ENCODE assay signal across 20 mouse cellular contexts in the genomic region with DNA sequence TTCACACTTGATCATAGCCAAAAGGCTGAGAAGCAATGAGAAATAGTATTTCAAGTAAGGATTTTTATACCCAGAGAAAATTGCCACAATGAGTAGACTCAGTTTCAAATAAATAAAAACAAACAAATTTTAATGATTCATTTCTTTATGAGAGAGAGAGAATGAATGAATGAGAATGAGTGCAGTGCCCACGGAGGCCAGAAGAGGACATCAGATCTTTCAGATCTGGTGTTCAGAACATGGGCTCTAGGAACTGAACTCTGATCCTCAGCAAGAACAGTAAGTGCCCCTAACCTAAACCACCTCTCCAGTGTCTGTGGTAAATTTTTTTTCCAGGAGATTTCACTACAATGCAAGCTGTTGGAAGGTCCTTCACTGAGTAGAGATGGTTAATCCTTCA.
DNase-seq lines count a peak whose midpoint lies in the region; ATAC-seq and TF ChIP-seq lines count a peak whose summit lies in the region.
"Had no signal": no experiment of that assay in that cellular context is flagged by ENCODE, and none has a peak within 500 bp of the region (broad histone marks: within the 10 kb centered on the region; RNA-seq: fewer than 3 reads in every experiment).

No protein-coding gene starts in this region.

- H3K79me2 ChIP-seq in CH12.LX (replicated peaks; ENCODE audit: control insufficient read depth, extremely low read depth, insufficient read depth, poor library complexity, severe bottlenecking) (no peaks in the 10 kb centered on the region), MEL (ENCODE audit: control insufficient read depth, insufficient read depth, low read length, poor library complexity) (no peaks in the 10 kb centered on the region)

- no peak overlapping the region for H3K27ac ChIP-seq in CH12.LX (ENCODE audit: insufficient read depth, low read depth)
- no peak overlapping the region for H3K27ac ChIP-seq in MEL (ENCODE audit: control insufficient read depth, low read depth, low read length)

- dilution Hi-C loops in CH12.LX (cut with MboI; ENCODE audit: extremely low pct_ligation_motif_present, extremely low pct_unique_long_range_greater_than_20kb, low sequenced_read_pairs): no loop called here

- TF ChIP-seq RAD21 in CH12.LX (IDR thresholded peaks at IDR 0.05; ENCODE audit: low read depth, low read length) (peak; percentile 49), MEL (IDR thresholded peaks at IDR 0.05; ENCODE audit: low read depth, low read length) (peak; percentile 40)

- H3K36me3 ChIP-seq in CH12.LX (replicated peaks in 1 of 2; ENCODE audit: control insufficient read depth in 1 of 2, insufficient read depth in 1 of 2, low read length in 1 of 2) (no peaks in the 10 kb centered on the region), MEL (ENCODE audit: control insufficient read depth in 1 of 2, insufficient read depth in 2 of 2, low read length in 2 of 2) (no peaks in the 10 kb centered on the region)
- H3K36me3 ChIP-seq: G1E had no signal

- H3K9me3 ChIP-seq in CH12.LX (replicated peaks; ENCODE audit: low read length) (peaks cover 3% of the 10 kb centered on the region), MEL (replicated peaks; ENCODE audit: insufficient read depth, low read length) (no peaks in the 10 kb centered on the region)
- H3K9me3 ChIP-seq: G1E had no signal

- H3K4me3 ChIP-seq in CH12.LX (replicated peaks in 1 of 3; ENCODE audit: low read depth in 2 of 3, low read length in 2 of 3, poor library complexity in 1 of 3): no peak overlapping the region
- H3K4me3 ChIP-seq in MEL (ENCODE audit: control insufficient read depth in 1 of 2, insufficient read depth in 1 of 2, low read depth in 2 of 2, low read length in 2 of 2): no peak overlapping the region

- no peaks in the 10 kb centered on the region for H3K27me3 ChIP-seq in CH12.LX (replicated peaks)
- H3K27me3 ChIP-seq in MEL (ENCODE audit: control insufficient read depth in 1 of 2, insufficient read depth in 2 of 2, low read length in 2 of 2): no peaks in the 10 kb centered on the region
- H3K27me3 ChIP-seq: Patski had no signal

- H3K4me1 ChIP-seq in CH12.LX (ENCODE audit: control insufficient read depth in 1 of 2, insufficient read depth in 2 of 2): peaks cover 2 to 6% of the 10 kb centered on the region in 2 experiments; a peak in 1 of 4 replicates
- H3K4me1 ChIP-seq in MEL (ENCODE audit: control insufficient read depth in 1 of 2, insufficient read depth in 2 of 2, low read length in 2 of 2): no peaks in the 10 kb centered on the region

- no peak for ATAC-seq in granulocyte monocyte progenitor cell, adult 5-6 weeks (replicated peaks; ENCODE audit: poor library complexity, severe bottlenecking)
- ATAC-seq: activated CD4-positive, CD25-positive, alpha-beta regulatory T cell, adult 4 months; CD4-positive, CD25-positive, alpha-beta regulatory T cell, adult 4 months; Patski had no signal

- no peak for TF ChIP-seq EP300 in CH12.LX (IDR thresholded peaks at IDR 0.05; ENCODE audit: low read length)
- TF ChIP-seq EP300 in MEL (IDR thresholded peaks at IDR 0.05; ENCODE audit: low read depth in 1 of 2, low read length in 2 of 2): no peak

- in situ Hi-C loops in CH12.LX (cut with MboI; ENCODE audit: low pct_ligation_motif_present, low pct_unique_long_range_greater_than_20kb, low sequenced_read_pairs): no loop called here

- peak in 1 of 2 experiments; percentile 48; a peak in 2 of 4 replicates for TF ChIP-seq CTCF in CH12.LX (conservative IDR thresholded peaks at IDR 0.05 in 1 of 2, IDR thresholded peaks at IDR 0.05 in 1 of 2; ENCODE audit: low read depth in 2 of 2, low read length in 2 of 2)
- peak in 1 of 3 experiments; percentile 38; a peak in 2 of 6 replicates for TF ChIP-seq CTCF in MEL (IDR thresholded peaks at IDR 0.05 in 2 of 3, conservative IDR thresholded peaks at IDR 0.05 in 1 of 3; ENCODE audit: control insufficient read depth in 1 of 3, insufficient read depth in 1 of 3, low read depth in 2 of 3, low read length in 3 of 3, poor library complexity in 1 of 3, severe bottlenecking in 1 of 3)

- H3K9ac ChIP-seq in CH12.LX (ENCODE audit: insufficient read depth, low read depth): no peak overlapping the region
- H3K9ac ChIP-seq in MEL (ENCODE audit: control insufficient read depth, low read depth, low read length, poor library complexity, severe bottlenecking): no peak overlapping the region

- no peak overlapping the region for H3K4me2 ChIP-seq in CH12.LX (ENCODE audit: insufficient read depth, low read depth, poor library complexity, severe bottlenecking)

- TF ChIP-seq POLR2A in CH12.LX (IDR thresholded peaks at IDR 0.05; ENCODE audit: low read depth, low read length): no peak
- TF ChIP-seq POLR2A in MEL (IDR thresholded peaks at IDR 0.05; ENCODE audit: control insufficient read depth in 1 of 2, insufficient read depth in 1 of 2, low read depth in 1 of 2, low read length in 2 of 2, poor library complexity in 1 of 2): no peak

- DNase-seq in CH12.LX (ENCODE audit: extremely low read depth) (no peak), MEL (ENCODE audit: low read depth, low spot score) (no peak)
- DNase-seq in lung, postnatal 4 days: no peak
- DNase-seq: adrenal gland, adult 2 months; adrenal gland, adult 8-10 months; adrenal gland, postnatal 10 days; adrenal gland, postnatal 14 days; adrenal gland, postnatal 25 days; adrenal gland, postnatal 36 days; B cell, adult 2 months; cerebellum, adult 11 months; cerebellum, adult 11-12 months; cerebellum, adult 18-20 months; cerebellum, adult 2 months; cerebellum, adult 8-10 months had no signal

TF ChIP-seq in CH12.LX, 34 proteins besides CTCF, POLR2A, EP300 and RAD21:
- TF ChIP-seq BHLHE40 (IDR thresholded peaks at IDR 0.05; ENCODE audit: low read depth, low read length): no peak
- TF ChIP-seq TBP (conservative IDR thresholded peaks at IDR 0.05; ENCODE audit: low read depth, low read length): no peak
- no peak for TF ChIP-seq MAFK (IDR thresholded peaks at IDR 0.05; ENCODE audit: insufficient replicate concordance, low read length)
- no peak for TF ChIP-seq POLR2AphosphoS2 (IDR thresholded peaks at IDR 0.05; ENCODE audit: low read depth, low read length)
- peak; percentile 64 for TF ChIP-seq SMC3 (IDR thresholded peaks at IDR 0.05; ENCODE audit: low read depth, low read length)
TF ChIP-seq in CH12.LX: peak in this region for 1.

TF ChIP-seq in MEL, 35 proteins besides CTCF, POLR2A, EP300 and RAD21:
- TF ChIP-seq MAFK (IDR thresholded peaks at IDR 0.05; ENCODE audit: borderline replicate concordance, low read depth, low read length) (no peak), POLR2AphosphoS2 (IDR thresholded peaks at IDR 0.05; ENCODE audit: low read length) (no peak), UBTF (IDR thresholded peaks at IDR 0.05; ENCODE audit: borderline replicate concordance, insufficient read depth, low read depth, low read length) (no peak), RCOR1 (IDR thresholded peaks at IDR 0.05; ENCODE audit: low read depth, low read length) (no peak), MXI1 (IDR thresholded peaks at IDR 0.05; ENCODE audit: low read depth, low read length) (no peak), NRF1 (IDR thresholded peaks at IDR 0.05; ENCODE audit: insufficient read depth, low read depth, low read length, poor library complexity, severe bottlenecking) (no peak), BHLHE40 (IDR thresholded peaks at IDR 0.05; ENCODE audit: borderline replicate concordance, low read depth, low read length) (no peak), USF1 (IDR thresholded peaks at IDR 0.05; ENCODE audit: low read depth, low read length) (no peak), MAX (IDR thresholded peaks at IDR 0.05; ENCODE audit: low read length) (no peak), JUND (IDR thresholded peaks at IDR 0.05; ENCODE audit: low read depth, low read length) (no peak), MYC (IDR thresholded peaks at IDR 0.05; ENCODE audit: low read depth, low read length) (no peak), SMC3 (IDR thresholded peaks at IDR 0.05; ENCODE audit: low read depth, low read length) (peak; percentile 56), TCF12 (IDR thresholded peaks at IDR 0.05; ENCODE audit: low read depth, low read length) (no peak), ZC3H11A (IDR thresholded peaks at IDR 0.05; ENCODE audit: low read depth, low read length) (0 out of 2 replicates have a peak, but pooled peaks have one; percentile 20)

Comparison
In these comparisons a context has a peak if more than half of its experiments do, and no peak if none do; other contexts are left out.
1. Of the 35 proteins assayed by ChIP-seq in both MEL and CH12.LX: peak only in MEL: ZC3H11A; only in CH12.LX: none; in both: RAD21 and SMC3; in neither: 31; mixed calls (peak in some experiments, not most) for 1.